Mouse (Mus musculus) embryonic fibroblast, embryonic 13.5 days (primary cell): ENCODE measurements around the gene Vdr.

Source experiments
- CTCF ChIP-seq: IDR thresholded peaks from 2 replicates; pipeline ENCODE4 v1.5.1; 2011; ENCODE audit warnings: mild to moderate bottlenecking, control low read depth, low read length, moderate library complexity, borderline replicate concordance; ENCODE audit not compliant: insufficient read depth
- POLR2A ChIP-seq: IDR thresholded peaks from 2 replicates; pipeline ENCODE4 v1.6.1; 2011; ENCODE audit warnings: low read depth, mild to moderate bottlenecking, control low read depth, low read length, moderate library complexity

DNA sequence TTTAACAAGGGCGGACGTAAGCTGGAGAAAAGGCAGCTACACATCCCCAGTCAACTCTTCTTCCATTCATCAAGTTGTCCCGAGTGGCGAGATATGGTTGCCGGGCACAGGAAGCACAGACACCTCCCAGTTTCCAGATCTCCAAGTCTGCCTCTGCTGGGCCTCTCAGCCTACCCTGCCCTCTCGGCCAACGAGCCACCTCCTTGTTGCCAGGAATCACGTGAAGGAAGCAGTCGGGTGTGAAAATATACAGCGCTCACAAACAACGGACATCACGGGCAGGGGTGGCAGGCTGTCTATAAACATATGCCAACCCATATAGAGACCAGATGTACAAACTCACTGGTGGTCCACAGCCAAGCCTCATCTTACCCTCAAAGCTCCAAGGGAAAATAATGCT, 14.6 kb downstream of the Vdr start:
- TF ChIP-seq CTCF: no peak
- TF ChIP-seq POLR2A: no peak
